Mouse (Mus musculus): ENCODE measurements around the gene Capzb. TPM values are rescaled to one million over a fixed set of nuclear protein-coding genes. Genes with fewer than 3 reads are reported as not detected.

Capzb gene
- polyA plus RNA-seq, 1 experiment from 2014 or later, result 208 TPM

DNA sequence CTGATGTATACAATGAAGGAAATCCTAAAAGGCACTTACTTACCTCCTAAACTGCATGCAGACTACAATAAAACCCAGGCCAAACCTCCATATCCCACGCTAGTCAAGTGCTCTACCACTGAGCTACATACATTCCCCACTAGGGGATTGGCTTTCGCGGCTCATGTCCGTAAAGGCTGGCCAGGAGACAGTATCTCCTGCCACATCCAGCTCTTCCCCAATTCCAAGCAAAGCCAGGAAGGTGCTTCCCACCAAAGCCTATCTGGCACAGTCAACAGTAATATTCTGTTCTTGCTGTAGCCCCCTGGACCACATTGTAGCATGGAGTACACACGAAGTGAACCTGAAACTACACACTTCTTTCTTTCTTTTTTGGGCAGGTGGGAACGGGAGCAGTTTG is 117.0 kb downstream of the Capzb start:
- peaks cover 12% of the 10 kb centered on the region; the same call in 1 of the 2 replicates for H3K27me3 ChIP-seq (replicated peaks)
- WGBS (ENCODE audit: insufficient replicate concordance), result 33% methylated on average over 6 of the region's 6 CpGs
- H3K27ac ChIP-seq, result 0 out of 2 replicates have a peak overlapping the region, but pooled peaks have one; percentile 69
- H3K36me3 ChIP-seq, result peaks cover 23% of the 10 kb centered on the region
- peak overlapping the region; percentile 91 for H3K9ac ChIP-seq
- ATAC-seq, result no peak
- peak overlapping the region; percentile 78 for H3K4me3 ChIP-seq
- H3K9me3 ChIP-seq (replicated peaks), result no peaks in the 10 kb centered on the region
- peak overlapping the region; percentile 100 for H3K4me2 ChIP-seq
- peaks cover 35% of the 10 kb centered on the region for H3K4me1 ChIP-seq

DNA sequence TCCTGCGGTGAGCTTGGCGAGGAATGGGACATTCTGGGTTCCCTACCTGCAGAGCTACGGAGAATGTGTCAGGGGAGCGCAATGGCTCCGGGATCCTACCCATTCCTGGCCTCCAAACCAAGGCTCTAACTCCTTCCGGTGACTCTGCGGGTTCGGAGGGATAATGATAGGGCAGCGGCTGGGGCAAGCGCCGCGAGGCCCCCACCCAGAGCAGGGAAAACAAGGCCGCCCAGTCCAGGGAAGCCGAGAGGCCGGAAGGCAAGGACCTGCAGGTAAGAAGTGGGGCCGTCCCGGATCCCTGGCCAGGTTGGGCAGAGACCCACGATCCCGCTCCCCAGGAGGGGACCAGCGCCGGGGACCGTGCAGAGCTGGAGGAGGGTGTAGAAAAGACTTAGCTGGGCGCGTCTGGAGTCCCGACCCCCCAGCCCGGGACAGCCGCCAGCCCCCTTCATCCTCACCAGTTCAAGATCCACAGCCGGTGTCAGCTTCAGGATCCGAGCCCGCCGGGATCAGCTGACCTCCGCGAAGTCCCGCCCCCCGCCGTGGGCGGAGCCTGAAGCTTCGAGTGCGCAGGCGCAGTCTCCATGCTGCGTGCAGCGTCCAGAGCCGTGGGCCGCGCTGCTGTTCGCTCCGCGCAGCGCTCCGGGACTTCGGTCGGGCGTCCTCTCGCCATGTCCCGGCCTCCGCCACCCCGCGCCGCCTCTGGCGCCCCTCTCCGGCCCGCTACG is 117.6 kb downstream of the Capzb start, which contains the start of the genes Pqlc2 and Akr7a5:
Pqlc2 (minus strand) TSS at position 538 of the 728 bp plus-strand sequence.
Akr7a5 (plus strand) TSS at position 574 of the 728 bp plus-strand sequence.
- Histone ChIP-seq H3K4me1 (peaks cover 35% of the 10 kb centered on the region), H3K4me3 (peak within 1 kb of the TSS; percentile 78), H3K4me2 (peak within 1 kb of the TSS; percentile 100), H3K27me3 (replicated peaks) (peaks cover 12% of the 10 kb centered on the region; the same call in 1 of the 2 replicates), H3K9me3 (replicated peaks) (no peaks in the 10 kb centered on the region), H3K9ac (peak within 1 kb of the TSS; percentile 91), H3K36me3 (peaks cover 22% of the 10 kb centered on the region), H3K27ac (peak within 1 kb of the TSS; percentile 69)
- peak; percentile 88 for ATAC-seq
- WGBS (ENCODE audit: insufficient replicate concordance), result 1% methylated on average over 63 of the region's 63 CpGs

DNA sequence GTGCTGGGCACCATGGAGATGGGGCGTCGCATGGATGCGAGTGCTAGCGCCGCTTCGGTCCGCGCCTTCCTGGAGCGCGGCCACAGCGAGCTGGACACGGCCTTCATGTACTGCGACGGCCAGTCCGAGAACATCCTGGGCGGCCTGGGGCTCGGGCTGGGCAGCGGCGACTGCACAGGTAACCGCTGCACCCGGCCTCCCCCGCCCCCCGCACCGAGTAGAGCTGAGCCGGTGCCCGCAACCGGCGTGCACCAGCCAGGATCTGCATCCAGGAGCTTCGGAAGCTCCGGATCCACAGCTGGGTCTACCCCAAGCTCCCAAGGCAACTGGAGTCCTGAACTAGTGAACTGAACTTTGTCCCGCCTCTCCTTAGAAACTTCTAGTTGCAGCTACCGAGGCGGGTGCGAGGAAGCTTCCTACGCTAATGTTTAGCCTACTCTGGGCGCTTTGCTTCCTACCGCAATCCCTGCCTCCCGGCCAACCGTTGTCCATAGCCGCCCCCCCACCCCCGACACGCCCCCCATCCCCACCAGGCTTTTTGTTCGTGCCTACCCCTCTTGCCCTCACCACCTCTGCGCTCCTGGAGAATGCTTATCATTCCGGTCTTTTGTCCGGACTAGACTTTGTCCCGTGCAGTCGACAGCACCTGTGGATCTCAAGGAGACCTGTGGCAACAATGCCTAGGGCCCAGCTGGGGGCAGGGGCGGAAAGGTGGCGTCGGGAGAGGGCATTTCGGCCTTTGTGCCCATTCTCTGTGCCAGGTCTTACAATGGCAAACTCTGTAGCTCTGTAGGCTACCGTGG is 118.4 kb downstream of the Capzb start:
- Histone ChIP-seq H3K36me3 (peaks cover 26% of the 10 kb centered on the region), H3K9me3 (replicated peaks) (no peaks in the 10 kb centered on the region), H3K4me2 (peak overlapping the region; percentile 100), H3K4me3 (peak overlapping the region; percentile 78), H3K4me1 (peaks cover 35% of the 10 kb centered on the region), H3K27me3 (replicated peaks) (peaks cover 12% of the 10 kb centered on the region; the same call in 1 of the 2 replicates), H3K27ac (peak overlapping the region; percentile 69), H3K9ac (peak overlapping the region; percentile 91)
- under 1% methylated on average over 53 of the region's 53 CpGs for WGBS (ENCODE audit: insufficient replicate concordance)
- no peak; the same call in 1 of the 2 replicates for ATAC-seq

DNA sequence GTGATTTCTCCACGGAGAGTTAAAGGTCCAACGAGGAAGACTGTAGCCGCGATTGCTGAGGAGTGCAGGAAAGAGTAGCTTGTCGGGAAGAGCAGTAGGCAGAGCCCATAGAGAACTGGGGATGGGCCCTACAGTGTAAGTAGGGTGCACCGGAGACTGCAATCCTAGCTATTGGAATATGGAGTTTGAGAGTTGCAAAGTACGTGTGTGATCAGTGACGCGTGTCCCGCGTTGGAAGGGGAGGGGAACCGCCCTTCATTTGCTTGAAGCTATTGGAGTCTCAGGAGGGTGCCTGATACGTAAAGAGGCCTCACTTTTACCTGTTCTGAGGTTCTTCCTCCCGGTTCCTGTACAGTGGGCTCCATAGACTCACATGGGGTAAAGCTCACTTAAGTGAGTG is 119.0 kb downstream of the Capzb start:
- Histone ChIP-seq H3K27me3 (replicated peaks) (peaks cover 12% of the 10 kb centered on the region; the same call in 1 of the 2 replicates), H3K9me3 (replicated peaks) (no peaks in the 10 kb centered on the region), H3K27ac (no peak overlapping the region), H3K9ac (peak overlapping the region; percentile 91), H3K4me1 (peaks cover 35% of the 10 kb centered on the region), H3K36me3 (peaks cover 24% of the 10 kb centered on the region), H3K4me2 (peak overlapping the region; percentile 100), H3K4me3 (peak overlapping the region; percentile 78)
- ATAC-seq, result no peak
- 29% methylated on average over 14 of the region's 14 CpGs for WGBS (ENCODE audit: insufficient replicate concordance)

DNA sequence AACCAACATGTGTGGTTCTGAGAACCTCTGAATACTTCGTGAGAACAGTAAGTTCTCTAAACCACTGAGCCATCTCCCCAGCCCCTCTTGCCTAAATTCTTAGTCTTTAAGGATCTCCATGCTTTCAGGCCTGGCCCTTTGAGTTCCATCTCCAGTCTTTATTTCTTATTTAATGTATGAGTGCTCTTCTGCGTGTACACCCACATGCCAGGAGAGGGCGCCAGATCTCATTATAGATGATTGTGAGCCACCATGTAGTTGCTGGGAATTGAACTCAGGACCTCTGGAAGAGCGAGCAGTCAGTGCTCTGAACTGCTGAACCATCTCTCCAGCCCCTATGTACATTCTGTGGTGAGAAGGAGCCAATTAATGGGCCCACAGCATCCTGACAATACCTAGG is 119.9 kb downstream of the Capzb start:
- H3K4me1 ChIP-seq, result peaks cover 34% of the 10 kb centered on the region
- H3K9me3 ChIP-seq (replicated peaks), result no peaks in the 10 kb centered on the region
- H3K36me3 ChIP-seq, result peaks cover 29% of the 10 kb centered on the region
- no peak overlapping the region for H3K4me2 ChIP-seq
- peaks cover 12% of the 10 kb centered on the region; the same call in 1 of the 2 replicates for H3K27me3 ChIP-seq (replicated peaks)
- ATAC-seq, result no peak
- WGBS (ENCODE audit: insufficient replicate concordance), result 43% methylated on average over 4 of the region's 4 CpGs
- H3K27ac ChIP-seq, result no peak overlapping the region
- H3K4me3 ChIP-seq, result no peak overlapping the region
- no peak overlapping the region for H3K9ac ChIP-seq

DNA sequence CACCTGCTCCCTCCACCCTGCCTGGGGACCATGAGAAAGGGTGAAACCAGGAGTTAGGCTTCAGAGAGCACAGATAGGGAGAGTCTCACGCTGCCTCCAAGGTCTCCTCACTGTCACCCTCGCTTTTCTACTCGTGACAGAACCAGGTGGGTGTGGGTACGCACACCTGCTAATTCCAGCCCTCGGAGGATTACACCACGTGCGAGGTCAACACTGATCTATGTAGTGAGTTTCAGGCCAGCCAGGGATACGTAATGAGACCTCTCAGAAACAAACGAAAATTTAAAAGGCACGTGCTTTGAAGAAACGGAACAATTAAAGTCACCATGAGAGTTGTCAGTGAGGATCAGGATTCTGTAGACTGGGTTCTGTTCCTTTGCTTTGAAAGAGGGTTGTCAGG is 125.8 kb downstream of the Capzb start:
- Histone ChIP-seq H3K27ac (no peak overlapping the region), H3K9ac (no peak overlapping the region)
- no peak for ATAC-seq

DNA sequence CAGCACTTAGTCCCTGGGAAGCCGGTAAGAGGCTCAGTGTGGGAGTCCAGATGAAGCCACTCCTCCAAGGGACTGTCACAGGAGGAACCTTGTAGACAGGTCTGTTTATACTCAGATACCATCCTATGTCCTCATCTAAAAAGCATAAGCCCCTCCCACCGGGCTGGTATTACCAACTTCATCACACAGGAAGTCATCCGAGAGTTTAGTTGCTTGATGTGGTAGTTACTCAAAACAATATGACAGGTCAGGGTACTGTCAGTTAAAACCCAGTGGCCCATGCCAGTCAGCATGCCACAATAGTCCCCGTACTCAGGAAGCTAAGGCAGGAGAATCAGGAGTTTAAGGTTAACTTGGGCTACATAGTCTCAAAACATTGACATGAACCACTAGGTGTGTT is 127.0 kb downstream of the Capzb start:
- peaks cover 37% of the 10 kb centered on the region for H3K36me3 ChIP-seq
- H3K27me3 ChIP-seq (replicated peaks), result no peaks in the 10 kb centered on the region
- H3K9ac ChIP-seq, result no peak overlapping the region
- H3K4me2 ChIP-seq, result no peak overlapping the region
- H3K27ac ChIP-seq, result no peak overlapping the region
- WGBS (ENCODE audit: insufficient replicate concordance), result 81% methylated on average over 4 of the region's 4 CpGs
- peaks cover 4% of the 10 kb centered on the region; the same call in 1 of the 2 replicates for H3K4me1 ChIP-seq
- ATAC-seq, result no peak
- H3K4me3 ChIP-seq, result no peak overlapping the region
- no peaks in the 10 kb centered on the region for H3K9me3 ChIP-seq (replicated peaks)

More for the DNA sequence above, 125.8 kb downstream of the Capzb start:
- H3K4me2 ChIP-seq, result no peak overlapping the region
- H3K36me3 ChIP-seq, result peaks cover 45% of the 10 kb centered on the region
- H3K9me3 ChIP-seq (replicated peaks), result no peaks in the 10 kb centered on the region
- H3K27me3 ChIP-seq (replicated peaks), result no peaks in the 10 kb centered on the region
- 87% methylated on average over 11 of the region's 11 CpGs for WGBS (ENCODE audit: insufficient replicate concordance)
- H3K4me3 ChIP-seq, result no peak overlapping the region
- peaks cover 4% of the 10 kb centered on the region; the same call in 1 of the 2 replicates for H3K4me1 ChIP-seq

DNA sequence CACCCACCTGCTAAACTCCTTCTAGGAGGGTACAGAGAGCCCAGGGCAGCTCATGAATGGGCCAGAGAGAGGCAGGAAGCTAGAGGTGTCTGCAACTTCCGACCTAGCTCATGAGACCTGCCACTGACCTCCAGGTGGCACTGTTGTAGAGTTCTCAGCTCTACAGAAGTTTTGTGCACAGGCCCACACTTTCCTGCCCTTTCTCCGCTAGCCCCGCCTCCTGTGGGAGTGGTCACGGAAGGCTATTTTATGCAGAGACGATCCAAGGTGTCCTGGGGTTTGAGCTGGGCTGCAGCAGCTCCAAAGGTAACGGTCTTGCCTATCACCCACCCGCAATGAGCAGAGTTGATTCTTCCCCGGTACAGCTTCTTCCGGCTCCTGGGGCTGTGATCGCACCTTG is 137.9 kb downstream of the Capzb start:
- peaks cover 4% of the 10 kb centered on the region; the same call in 1 of the 2 replicates for H3K36me3 ChIP-seq
- H3K4me3 ChIP-seq, result peak overlapping the region; percentile 55
- 3% methylated on average over 10 of the region's 10 CpGs for WGBS (ENCODE audit: insufficient replicate concordance)
- peak overlapping the region; percentile 45; the same call in 1 of the 2 replicates for H3K27ac ChIP-seq
- ATAC-seq, result peak; percentile 80
- peak overlapping the region; percentile 66 for H3K9ac ChIP-seq
- peak overlapping the region; percentile 73 for H3K4me2 ChIP-seq
- no peaks in the 10 kb centered on the region for H3K27me3 ChIP-seq (replicated peaks)
- H3K4me1 ChIP-seq, result peaks cover 39% of the 10 kb centered on the region
- no peaks in the 10 kb centered on the region for H3K9me3 ChIP-seq (replicated peaks)

DNA sequence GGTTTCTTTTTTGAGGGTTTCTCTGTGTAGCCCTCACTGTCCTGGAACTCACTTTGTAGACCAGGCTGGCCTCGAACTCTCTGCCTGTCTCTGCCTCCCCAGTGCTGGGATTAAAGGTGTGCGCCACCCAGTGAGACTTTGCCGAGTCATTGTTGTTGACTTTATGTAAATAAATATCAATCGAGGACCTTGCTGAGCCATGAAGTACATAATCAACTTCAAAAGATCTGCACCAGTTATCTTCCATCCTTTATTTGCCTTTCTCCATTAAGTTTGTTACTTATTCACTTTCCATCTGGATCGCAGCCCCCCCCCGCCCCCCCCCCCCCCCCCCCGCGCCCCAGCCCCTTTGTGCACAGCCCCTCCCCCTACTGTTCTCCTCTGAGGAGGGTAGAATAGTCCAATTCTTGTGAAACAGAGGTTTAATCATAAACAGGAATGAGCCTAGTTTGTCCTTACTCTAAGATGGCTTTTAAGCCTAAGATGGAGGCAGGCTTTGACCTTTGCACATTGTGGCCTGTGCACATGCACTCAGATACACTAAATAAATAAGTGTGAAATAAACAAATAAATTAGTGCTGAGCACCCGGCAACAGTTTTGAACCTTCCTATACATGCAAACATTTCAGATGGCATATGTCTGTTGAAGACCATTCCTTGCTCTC is 142.1 kb downstream of the Capzb start:
- H3K27ac ChIP-seq, result peak overlapping the region; percentile 98
- peak overlapping the region; percentile 87 for H3K4me2 ChIP-seq
- WGBS (ENCODE audit: insufficient replicate concordance), result 42% methylated on average over 6 of the region's 9 CpGs
- H3K9ac ChIP-seq, result peak overlapping the region; percentile 74
- peaks cover 4% of the 10 kb centered on the region; the same call in 1 of the 2 replicates for H3K36me3 ChIP-seq
- peak overlapping the region; percentile 65 for H3K4me3 ChIP-seq
- peaks cover 68% of the 10 kb centered on the region for H3K4me1 ChIP-seq
- ATAC-seq, result no peak
- H3K9me3 ChIP-seq (replicated peaks), result no peaks in the 10 kb centered on the region
- no peaks in the 10 kb centered on the region for H3K27me3 ChIP-seq (replicated peaks)

DNA sequence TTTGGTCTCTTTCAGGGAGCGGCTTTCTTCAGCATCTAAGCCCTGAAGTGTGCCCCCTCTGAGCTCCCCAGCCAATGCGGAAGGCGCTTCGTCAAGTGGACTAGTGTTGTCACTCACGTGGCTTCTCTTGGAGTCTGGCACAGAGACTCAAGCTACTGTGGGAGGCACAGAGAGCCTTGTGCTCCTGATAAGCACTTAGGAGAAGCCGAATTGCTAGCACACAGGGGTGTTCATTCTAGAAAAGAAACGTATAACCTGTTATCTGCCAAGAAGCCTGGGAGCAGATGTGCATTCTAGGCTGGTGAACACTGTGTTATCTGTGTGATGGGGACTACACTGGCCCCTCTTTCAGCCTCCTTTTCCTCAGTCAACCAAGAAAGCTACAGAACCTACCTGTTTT is 142.8 kb downstream of the Capzb start:
- peak overlapping the region; percentile 74 for H3K9ac ChIP-seq
- H3K36me3 ChIP-seq, result peaks cover 4% of the 10 kb centered on the region; the same call in 1 of the 2 replicates
- H3K4me3 ChIP-seq, result peak overlapping the region; percentile 65
- H3K9me3 ChIP-seq (replicated peaks), result no peaks in the 10 kb centered on the region
- H3K27me3 ChIP-seq (replicated peaks), result no peaks in the 10 kb centered on the region
- 7% methylated on average over 7 of the region's 7 CpGs for WGBS (ENCODE audit: insufficient replicate concordance)
- H3K27ac ChIP-seq, result peak overlapping the region; percentile 98
- peak; percentile 89 for ATAC-seq
- peak overlapping the region; percentile 87 for H3K4me2 ChIP-seq
- peaks cover 68% of the 10 kb centered on the region for H3K4me1 ChIP-seq

DNA sequence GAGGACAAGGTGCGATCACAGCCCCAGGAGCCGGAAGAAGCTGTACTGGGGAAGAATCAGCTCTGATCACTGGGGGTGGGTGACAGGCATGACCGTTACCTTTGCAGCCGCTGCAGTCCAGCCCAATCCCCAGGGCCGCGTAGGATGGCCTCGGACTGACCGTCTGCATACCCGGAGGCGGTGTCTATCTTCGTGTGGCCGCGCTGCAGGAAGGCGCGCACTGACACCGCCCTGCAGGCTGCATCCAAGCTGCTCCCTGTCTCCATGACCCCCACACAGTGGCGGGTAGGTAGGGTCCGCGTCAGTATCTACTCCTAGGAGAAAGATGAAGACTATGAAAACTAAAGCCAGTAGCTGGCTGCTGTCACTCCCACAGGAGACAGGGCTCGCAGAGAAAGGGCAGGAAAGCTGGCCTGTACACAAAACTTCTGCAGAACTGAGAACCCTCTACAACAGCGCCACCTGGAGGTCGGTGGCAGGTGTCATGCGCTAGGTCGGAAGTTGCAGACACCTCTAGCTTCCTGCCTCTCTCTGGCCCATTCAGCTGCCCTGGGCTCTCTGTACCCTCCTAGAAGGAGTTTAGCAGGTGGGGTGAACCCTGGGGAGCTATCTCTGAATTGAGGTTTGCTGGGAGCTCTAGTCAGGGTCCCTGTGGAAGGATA is 144.3 kb downstream of the Capzb start:
- Histone ChIP-seq H3K4me2 (peak overlapping the region; percentile 87), H3K4me3 (peak overlapping the region; percentile 65), H3K9me3 (replicated peaks) (no peaks in the 10 kb centered on the region), H3K36me3 (peaks cover 4% of the 10 kb centered on the region; the same call in 1 of the 2 replicates), H3K27me3 (replicated peaks) (no peaks in the 10 kb centered on the region), H3K9ac (peak overlapping the region; percentile 74), H3K4me1 (peaks cover 58% of the 10 kb centered on the region), H3K27ac (peak overlapping the region; percentile 98)
- WGBS (ENCODE audit: insufficient replicate concordance), result 12% methylated on average over 24 of the region's 24 CpGs
- ATAC-seq, result peak; percentile 71

All from liver, embryonic 12.5 days (tissue).